Mouse (Mus musculus) left cerebral cortex, postnatal 25 days (tissue): Measurements from ENCODE around the gene Cox19. TPM values are rescaled to one million over a fixed set of nuclear protein-coding genes. Genes with fewer than 3 reads are reported as not detected.

Source experiments
- DNase-seq, 2 experiments: peaks; one replicate each; pipeline ENCODE4 v3.0.0; 2022; ENCODE audit warnings: low spot score in 2 of 2, mixed read lengths in 1 of 2
- intact Hi-C: fragments of 180-260 bp; cut with DNase I; formaldehyde crosslinking; loops from one replicate; pipeline ENCODE4 v1.15.1; 2025
- total RNA-seq, 2 experiments: library from RNA; stranded (reverse); gene quantifications; 2 replicates each; pipeline ENCODE4 v1.2.3; 2021

Cox19 gene
- total RNA-seq, 2 experiments from 2014 or later = 65.6 to 70.7 TPM

DNA sequence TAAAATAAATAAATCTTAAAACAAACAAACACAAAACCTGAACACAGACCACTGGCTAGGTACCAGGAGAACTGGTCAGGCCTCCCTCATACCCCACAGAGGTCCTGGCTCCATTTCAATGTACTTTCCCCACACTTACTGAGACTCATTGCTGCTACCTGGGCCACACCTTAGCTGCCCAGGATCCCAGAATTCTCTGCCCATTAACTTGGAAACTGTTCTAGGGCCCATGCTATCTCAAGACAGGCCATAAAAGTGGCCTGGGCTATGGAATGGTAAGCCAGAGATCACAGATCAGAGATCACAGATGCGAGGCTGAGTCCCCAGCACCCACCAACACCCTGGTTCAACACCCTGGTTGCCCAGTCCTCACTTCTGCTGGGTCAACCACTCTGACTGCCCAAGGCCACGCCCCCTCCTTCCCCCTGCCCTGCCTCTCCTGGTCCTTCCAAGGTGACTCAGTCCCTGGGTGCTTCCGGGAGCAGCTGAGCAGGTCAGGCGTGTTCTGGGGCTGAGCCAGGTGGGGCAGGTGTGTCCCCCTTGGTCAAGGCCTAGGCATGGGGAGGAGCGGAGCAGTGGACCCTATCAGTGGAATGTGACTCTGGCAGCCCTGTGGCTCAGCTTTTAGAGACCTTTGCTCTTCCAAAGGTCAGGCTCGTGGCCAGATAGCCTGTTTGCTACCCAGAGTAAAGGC is 34.1 kb downstream of the Cox19 start:
- intact Hi-C loops = no loop called here
- DNase-seq = no peak

DNA sequence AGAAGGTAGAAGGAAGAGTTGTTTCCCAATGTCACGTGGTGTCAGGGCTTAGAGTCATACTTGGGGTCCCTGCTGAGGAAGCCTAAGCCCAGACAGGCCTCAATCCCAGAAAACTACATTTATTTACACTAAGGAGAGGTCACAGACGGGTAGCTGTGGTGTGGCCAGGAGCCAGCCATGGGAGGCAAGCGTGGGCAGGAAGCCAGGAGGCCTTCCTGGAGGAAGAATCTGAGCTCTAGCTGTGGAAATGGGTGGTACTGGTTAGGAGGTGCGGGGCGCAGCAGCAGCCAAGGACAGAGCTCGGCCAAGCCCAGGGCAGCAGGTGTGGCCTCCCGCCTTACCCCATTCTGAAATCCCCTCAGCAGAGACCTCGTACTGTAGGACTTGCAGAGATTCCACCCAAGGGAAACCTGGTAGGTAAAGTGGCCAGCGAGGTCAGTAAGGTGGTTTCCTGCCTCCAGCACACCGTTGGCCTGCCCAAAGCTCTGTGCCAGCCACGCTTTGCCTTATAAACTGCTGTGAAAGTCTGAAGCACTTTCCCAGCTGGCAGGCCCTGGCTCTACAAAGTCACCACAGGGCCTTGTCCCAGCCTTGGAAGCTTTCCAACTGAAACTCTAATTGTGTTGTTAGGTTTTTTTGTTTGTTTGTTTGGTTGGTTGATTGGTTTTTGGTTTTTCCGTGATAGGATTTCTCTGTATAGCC is 36.1 kb downstream of the Cox19 start:
- DNase-seq = no peak
- intact Hi-C loops = no loop called here

DNA sequence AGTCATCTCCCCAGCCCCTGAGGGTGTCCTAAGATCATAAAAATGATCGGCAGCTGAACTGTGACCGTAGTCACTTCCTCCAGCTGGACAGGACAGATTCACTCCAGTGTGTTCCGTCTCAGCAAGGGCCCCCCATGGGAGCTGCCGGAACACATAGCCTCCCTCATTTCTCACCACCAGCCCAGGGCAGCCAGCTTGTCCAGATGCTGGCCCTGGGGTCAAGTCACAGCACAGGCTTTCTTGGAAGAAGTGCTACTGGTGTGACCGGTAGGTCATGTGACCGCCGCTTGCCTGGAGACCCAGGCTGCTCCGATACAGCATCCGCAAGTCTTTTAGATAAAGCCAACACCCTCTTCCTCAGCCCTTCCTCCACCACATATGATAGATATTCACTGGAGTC is 37.7 kb downstream of the Cox19 start:
- intact Hi-C loops = no loop called here
- DNase-seq = no peak

DNA sequence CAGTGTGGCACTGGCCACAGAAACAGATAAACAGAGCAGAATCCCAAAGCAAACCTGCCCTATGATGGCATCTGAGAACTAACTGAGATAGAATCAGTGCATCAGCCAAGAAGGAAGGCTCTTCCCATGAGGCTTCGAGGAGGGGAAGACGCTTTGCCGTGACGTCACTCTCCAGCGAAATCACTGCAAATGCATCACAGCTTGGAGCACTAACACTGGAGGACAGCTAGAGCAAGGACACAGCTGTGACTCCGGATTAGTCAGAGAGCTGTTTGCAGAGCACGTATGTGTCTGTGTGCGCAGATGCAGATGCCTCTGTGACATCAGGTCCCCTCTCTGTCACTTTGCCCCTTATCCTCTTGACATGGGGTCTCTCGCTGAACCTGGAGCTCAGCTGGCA is 39.4 kb downstream of the Cox19 start:
- DNase-seq = peak in 1 of 2 experiments; percentile 63
- intact Hi-C loops = no loop called here

DNA sequence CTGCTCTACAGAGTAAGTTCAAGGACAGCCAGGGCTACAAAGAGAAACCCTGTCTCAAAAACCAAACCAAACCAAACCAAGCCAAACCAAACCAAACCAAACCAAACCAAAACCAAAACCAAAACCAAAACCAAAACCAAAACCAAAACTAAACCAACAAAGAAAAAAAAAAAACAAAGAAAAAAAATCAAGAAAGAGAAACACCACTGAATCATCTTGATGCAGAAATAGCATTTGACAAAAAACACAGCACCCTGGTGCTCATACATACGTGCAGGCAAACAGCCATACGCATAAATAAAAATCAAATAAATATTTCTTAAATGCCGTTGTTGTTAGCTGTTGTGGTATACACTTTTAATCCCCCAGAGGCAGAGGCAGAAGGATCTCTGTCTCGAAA is 40.7 kb downstream of the Cox19 start:
- DNase-seq = no peak
- intact Hi-C loops = no loop called here

DNA sequence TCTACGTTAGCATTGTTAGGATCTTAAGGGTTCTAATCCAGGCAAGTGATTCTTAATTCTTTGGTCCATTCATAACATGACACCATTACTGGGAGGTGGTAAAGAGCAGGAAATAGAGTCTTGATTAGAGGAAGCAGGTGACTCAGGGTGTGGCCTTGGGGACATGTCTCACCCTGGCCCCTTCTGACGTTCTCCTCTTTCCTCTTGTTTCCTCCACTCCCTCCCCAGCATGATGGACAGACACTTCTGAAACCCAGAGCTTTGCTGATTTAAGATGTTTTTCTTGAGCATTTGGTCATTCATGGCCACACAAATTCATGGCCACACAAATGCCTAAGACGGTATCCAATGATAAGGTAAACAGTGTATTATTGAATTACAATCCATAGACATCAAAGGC is 41.3 kb downstream of the Cox19 start:
- intact Hi-C loops = no loop called here
- DNase-seq = no peak

DNA sequence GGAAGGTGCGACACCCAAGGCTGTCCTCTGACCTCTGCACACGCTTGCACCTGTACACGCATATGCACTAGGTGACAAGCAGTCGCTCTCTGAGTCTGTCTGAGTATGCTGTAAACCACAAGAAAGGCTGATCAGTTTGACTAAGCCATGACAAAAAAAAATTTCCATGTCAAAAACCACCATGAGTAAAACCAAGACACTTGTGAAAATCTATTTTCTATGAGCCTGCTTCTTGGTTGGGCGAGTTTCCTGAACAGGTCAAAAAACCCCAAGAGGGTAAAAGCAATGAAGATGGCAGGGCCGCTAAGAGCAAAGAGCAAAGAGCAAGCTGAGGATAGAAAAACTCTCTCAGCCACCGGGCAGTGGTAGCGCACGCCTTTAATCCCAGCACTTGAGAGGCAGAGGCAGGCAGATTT is 47.6 kb downstream of the Cox19 start:
- intact Hi-C loops = no loop called here

DNA sequence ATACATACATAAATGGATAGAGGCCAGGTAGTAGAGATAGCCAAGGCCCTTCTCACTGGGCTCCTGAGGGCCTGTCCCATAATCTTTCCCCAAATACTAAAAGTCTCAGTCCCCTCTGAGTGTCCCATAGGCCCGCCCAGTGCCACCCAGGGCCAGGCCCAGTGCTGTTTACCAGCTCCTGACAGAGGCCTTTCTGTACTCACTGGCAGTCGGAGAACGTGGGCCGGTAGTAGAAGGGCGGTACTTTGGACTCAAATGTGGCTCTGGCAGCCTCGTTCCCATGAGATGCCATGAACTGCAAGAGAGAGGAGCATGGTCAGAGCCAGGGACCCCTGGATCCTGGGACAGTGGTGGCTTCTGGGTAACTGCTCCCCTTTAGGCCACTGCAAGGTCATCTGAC is 49.1 kb downstream of the Cox19 start:
- no peak for DNase-seq
- intact Hi-C loops = no loop called here

More for the DNA sequence above, 47.6 kb downstream of the Cox19 start:
- no peak for DNase-seq

DNA sequence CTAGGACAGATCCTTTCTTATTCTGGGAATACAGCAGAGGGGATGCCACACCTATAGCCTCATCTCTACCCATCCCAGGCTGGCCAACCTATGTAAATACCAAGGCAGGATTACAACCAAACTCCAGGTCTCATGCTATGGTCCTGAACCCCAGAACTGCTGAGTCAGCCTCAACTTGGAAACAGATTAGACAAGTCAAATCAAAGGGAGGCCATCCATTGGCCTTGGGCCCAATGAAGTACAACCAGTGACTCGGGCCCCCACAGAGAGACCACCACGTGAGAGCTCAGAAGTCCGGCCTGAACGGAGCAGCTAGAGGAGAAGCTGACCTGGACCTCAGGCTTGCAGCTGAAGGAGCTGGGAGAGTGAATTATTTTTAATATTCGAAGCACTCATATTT is 53.5 kb downstream of the Cox19 start:
- intact Hi-C loops = no loop called here
- DNase-seq = no peak

DNA sequence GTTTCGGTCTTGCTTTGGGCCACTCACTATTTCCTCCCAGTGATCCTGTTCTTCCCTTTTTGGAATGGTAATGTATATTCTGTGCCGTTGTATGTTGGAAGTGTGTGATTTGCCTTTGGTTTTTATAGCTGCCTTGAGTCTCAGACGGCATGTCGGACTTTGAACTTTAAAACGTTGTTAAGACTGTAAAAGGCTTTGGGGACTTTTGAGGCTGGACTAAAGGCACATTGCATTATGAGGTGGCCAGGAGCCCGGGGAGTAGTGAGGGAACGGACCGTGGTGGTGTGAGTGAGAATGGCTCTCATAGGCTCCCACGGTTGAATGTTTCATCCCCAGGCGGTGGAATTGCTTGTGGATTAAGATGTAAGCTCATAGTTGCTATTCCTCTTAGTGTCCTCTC is 54.1 kb downstream of the Cox19 start:
- intact Hi-C loops = no loop called here
- DNase-seq = no peak

DNA sequence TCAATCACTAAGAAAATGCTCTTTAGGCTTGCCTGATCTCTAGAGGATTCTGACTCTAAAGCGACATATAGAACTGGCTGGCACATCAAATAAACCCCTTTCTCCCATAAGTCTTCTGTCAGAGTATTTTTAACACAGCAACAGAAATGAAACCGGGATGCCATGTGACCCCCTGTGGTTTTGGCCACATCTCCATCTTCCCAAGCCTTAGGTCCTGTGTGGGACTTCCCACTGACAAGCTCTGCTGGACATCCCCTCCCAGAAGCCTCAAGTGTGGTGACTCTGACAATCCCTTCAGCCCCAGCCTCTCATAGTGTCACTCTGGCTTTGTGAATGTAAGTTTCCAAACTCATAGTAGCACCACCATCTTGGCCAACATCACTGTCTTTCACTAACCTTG is 57.1 kb downstream of the Cox19 start:
- no peak for DNase-seq
- intact Hi-C loops = no loop called here

DNA sequence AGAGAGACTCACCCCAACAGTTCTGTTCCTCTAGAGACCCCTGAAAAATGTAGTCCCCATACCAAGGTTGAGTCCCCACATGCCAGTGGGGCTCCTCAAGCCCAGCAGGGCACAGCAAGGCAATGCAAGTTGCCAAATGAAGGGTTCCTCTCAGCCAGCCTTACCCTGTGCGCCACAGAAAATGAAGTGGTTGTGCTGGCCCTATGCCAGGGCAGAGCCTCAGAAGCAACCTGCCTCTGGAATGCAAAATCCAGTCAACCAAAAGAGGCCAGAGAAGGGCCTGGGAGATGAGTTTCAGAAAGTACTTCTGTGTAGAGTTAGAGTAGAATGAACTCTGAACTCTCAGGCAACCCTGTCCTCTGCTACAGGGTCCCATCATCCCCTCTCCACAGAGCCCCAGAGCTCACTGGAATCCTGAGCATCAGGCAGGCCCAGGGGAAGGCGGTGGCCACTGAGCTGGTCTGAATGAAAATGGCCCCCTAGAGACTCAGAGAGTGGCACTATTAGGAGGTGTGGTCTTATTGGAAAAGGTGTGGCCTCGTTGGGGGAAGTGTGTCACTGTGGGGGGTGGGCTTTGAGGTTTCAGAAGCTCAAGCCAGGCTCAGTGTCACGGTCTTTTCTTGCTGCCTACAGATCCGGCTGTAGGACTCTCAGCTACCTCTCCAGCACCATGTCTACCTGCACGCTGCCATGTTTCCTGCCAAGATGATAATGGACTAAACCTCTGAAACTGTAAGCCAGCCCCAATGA is 59.2 kb downstream of the Cox19 start:
- intact Hi-C loops = no loop called here
- no peak for DNase-seq

DNA sequence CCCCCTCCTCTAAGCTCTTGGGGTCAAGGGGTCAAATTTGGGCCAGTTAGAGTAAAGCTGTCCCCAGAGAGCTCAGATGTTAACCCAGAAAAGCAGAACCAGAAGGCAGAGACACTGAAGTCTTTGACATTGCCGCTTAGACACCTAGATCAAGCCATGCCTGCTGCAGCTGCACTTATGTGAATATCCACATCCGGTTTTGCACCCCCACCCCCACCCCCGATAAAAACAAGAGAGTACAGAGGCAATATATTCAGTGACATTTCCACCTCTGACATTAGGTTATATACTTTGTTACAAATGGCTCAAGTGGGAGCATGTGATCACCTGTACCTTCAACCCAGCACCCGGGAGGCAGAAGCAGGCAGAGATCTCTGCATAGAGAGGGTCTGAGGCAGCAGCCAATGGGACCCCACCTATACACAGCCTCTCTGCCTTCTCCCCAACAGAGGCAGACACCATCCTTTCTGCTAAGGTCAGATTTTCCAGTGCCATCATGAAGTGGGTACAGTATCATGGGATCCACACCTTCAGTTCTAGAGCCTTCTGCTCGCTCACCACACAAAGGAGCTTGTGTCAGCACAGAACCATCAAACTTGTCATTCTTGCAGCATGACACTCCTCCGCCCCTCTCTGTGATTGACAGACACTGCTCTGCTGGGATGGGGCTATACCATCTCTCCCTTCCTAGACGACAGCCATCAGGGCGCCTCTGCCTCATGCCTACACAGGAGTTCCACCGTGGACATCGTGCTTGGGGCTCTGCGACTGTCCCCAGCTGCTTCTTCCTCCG is 60.6 kb downstream of the Cox19 start:
- DNase-seq = no peak
- intact Hi-C loops = no loop called here

DNA sequence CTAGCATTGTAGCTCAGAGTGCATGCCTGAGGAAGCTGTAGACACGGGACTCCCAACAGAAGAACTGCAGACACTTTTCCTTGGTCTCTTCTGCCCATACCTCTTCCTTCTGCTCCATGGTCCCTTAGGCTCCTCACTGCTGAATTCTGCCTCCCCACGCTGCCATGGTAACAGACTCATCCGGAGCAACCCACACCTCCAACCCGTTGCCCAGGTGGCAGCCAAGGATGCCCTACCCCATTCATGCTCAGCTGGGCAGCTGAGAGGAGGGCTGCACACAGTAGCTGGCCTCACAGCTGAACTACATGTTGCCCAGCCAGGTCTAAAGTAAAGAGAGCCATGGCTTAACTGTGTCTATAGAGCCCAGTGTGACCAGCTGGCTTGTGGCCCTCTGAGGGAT is 62.6 kb downstream of the Cox19 start:
- DNase-seq = no peak
- intact Hi-C loops = no loop called here

DNA sequence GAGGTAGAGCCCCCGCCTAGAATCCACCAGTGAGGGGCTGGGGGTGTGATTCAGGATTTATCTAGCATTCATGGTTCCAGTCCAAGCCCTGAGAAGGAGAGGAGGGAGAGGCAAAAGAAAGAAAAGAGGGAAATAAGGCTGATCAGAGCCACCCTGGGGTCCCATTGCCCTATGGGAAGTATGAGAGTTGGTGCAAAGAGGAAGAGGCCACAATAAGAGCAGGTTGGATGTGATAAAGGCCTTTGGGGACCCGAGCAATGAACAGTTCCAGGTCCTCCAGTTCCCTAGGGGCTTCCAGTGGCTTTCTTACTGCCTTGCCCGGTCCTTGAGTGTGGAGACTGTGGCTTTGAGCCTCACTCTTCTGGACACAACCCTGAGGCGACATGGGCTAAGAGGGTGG is 63.4 kb downstream of the Cox19 start:
- intact Hi-C loops = no loop called here
- no peak for DNase-seq

DNA sequence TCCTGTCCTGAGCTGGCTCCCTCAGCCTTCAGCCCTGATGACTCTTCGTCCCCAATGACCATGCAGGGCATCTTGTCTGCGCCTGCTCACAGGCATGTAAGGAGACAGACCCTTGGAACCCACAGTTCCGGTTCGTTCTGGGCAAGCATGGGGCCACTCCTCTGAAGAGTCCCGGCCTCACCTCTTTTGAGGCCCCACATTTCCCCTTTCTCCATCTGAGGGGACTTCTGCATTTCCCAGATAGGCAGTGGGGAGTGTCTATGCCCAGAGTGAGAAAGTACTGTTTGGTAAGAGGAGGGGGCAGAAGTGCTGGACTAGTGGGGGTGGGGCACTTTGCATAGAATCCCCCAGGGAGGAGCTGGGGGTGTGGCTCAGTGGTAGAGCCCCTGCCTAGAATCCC is 64.1 kb downstream of the Cox19 start:
- intact Hi-C loops = no loop called here
- DNase-seq = no peak
